Mouse (Mus musculus): ENCODE results near the gene Sostdc1. TPM values are rescaled to one million over a fixed set of nuclear protein-coding genes. Genes with fewer than 3 reads are reported as not detected.

Gene Sostdc1
- polyA plus RNA-seq, 1 experiment from 2014 or later: 3.2 TPM

- WGBS: 57% methylated on average over 4 of the region's 4 CpGs
- ATAC-seq (ENCODE audit: low FRiP score, low TSS enrichment) (0 out of 2 replicates have a peak, but pooled peaks have one; percentile 12), DNase-seq (ENCODE audit: low spot score) (no peak)
- TF ChIP-seq EP300 (optimal IDR thresholded peaks at IDR 0.05) (no peak), CTCF (IDR thresholded peaks at IDR 0.05; ENCODE audit: low read depth) (no peak)
- no peak overlapping the region for H3K4me3 ChIP-seq (ENCODE audit: low read depth, low read length)
- no peak overlapping the region for H3K9ac ChIP-seq (ENCODE audit: low read length)
- H3K9me3 ChIP-seq (ENCODE audit: control insufficient read depth, low read length): no peaks in the 10 kb centered on the region
- H3K4me2 ChIP-seq (replicated peaks; ENCODE audit: low read depth): no peak overlapping the region
- no peaks in the 10 kb centered on the region for H3K27me3 ChIP-seq (ENCODE audit: control insufficient read depth, insufficient read depth, low read length)
- no peak overlapping the region for H3K27ac ChIP-seq (replicated peaks)
- no peaks in the 10 kb centered on the region for H3K36me3 ChIP-seq (ENCODE audit: control insufficient read depth, insufficient read depth, low read length)
- H3K4me1 ChIP-seq (replicated peaks; ENCODE audit: control insufficient read depth, insufficient read depth): no peaks in the 10 kb centered on the region
Observed at GRCm38 (mm10) chr12:36344131-36344530, 30.2 kb downstream of the Sostdc1 start.

- Histone ChIP-seq H3K9me3 (ENCODE audit: control insufficient read depth, low read length) (no peaks in the 10 kb centered on the region), H3K27me3 (ENCODE audit: control insufficient read depth, insufficient read depth, low read length) (no peaks in the 10 kb centered on the region), H3K9ac (ENCODE audit: low read length) (no peak overlapping the region), H3K4me2 (replicated peaks; ENCODE audit: low read depth) (no peak overlapping the region), H3K4me1 (replicated peaks; ENCODE audit: control insufficient read depth, insufficient read depth) (no peaks in the 10 kb centered on the region), H3K4me3 (ENCODE audit: low read depth, low read length) (no peak overlapping the region), H3K27ac (replicated peaks) (no peak overlapping the region), H3K36me3 (ENCODE audit: control insufficient read depth, insufficient read depth, low read length) (no peaks in the 10 kb centered on the region)
- ATAC-seq (ENCODE audit: low FRiP score, low TSS enrichment) (no peak), DNase-seq (ENCODE audit: low spot score) (no peak)
- 86% methylated on average over 3 of the region's 3 CpGs for WGBS
- TF ChIP-seq EP300 (optimal IDR thresholded peaks at IDR 0.05) (no peak), CTCF (IDR thresholded peaks at IDR 0.05; ENCODE audit: low read depth) (no peak)
Observed at GRCm38 (mm10) chr12:36360064-36360463, 46.1 kb downstream of the Sostdc1 start.

GRCm38 (mm10) chr12:36360693-36361092 lies 46.8 kb downstream of the Sostdc1 start:
- Histone ChIP-seq H3K4me1 (replicated peaks; ENCODE audit: control insufficient read depth, insufficient read depth) (no peaks in the 10 kb centered on the region), H3K9me3 (ENCODE audit: control insufficient read depth, low read length) (no peaks in the 10 kb centered on the region)
- WGBS: 92% methylated on average over 5 of the region's 5 CpGs

GRCm38 (mm10) chr12:36364013-36364412 lies 50.1 kb downstream of the Sostdc1 start:
- DNase-seq (ENCODE audit: low spot score): no peak
- H3K27ac ChIP-seq (replicated peaks): no peak overlapping the region
- H3K27me3 ChIP-seq (ENCODE audit: control insufficient read depth, insufficient read depth, low read length): no peaks in the 10 kb centered on the region
- peak; percentile 56; the same call in 1 of the 2 replicates for ATAC-seq (ENCODE audit: low FRiP score, low TSS enrichment)
- H3K4me1 ChIP-seq (replicated peaks; ENCODE audit: control insufficient read depth, insufficient read depth): no peaks in the 10 kb centered on the region
- no peak overlapping the region for H3K9ac ChIP-seq (ENCODE audit: low read length)
- WGBS: 80% methylated on average over 4 of the region's 4 CpGs
- no peak overlapping the region for H3K4me2 ChIP-seq (replicated peaks; ENCODE audit: low read depth)
- TF ChIP-seq CTCF (IDR thresholded peaks at IDR 0.05; ENCODE audit: low read depth): no peak
- TF ChIP-seq EP300 (optimal IDR thresholded peaks at IDR 0.05): no peak
- no peaks in the 10 kb centered on the region for H3K9me3 ChIP-seq (ENCODE audit: control insufficient read depth, low read length)
- H3K4me3 ChIP-seq (ENCODE audit: low read depth, low read length): no peak overlapping the region
- H3K36me3 ChIP-seq (ENCODE audit: control insufficient read depth, insufficient read depth, low read length): no peaks in the 10 kb centered on the region

More at GRCm38 (mm10) chr12:36360693-36361092, 46.8 kb downstream of the Sostdc1 start:
- Histone ChIP-seq H3K9ac (ENCODE audit: low read length) (no peak overlapping the region), H3K4me2 (replicated peaks; ENCODE audit: low read depth) (no peak overlapping the region), H3K4me3 (ENCODE audit: low read depth, low read length) (no peak overlapping the region), H3K36me3 (ENCODE audit: control insufficient read depth, insufficient read depth, low read length) (no peaks in the 10 kb centered on the region), H3K27me3 (ENCODE audit: control insufficient read depth, insufficient read depth, low read length) (no peaks in the 10 kb centered on the region), H3K27ac (replicated peaks) (no peak overlapping the region)
- TF ChIP-seq CTCF (IDR thresholded peaks at IDR 0.05; ENCODE audit: low read depth): no peak
- TF ChIP-seq EP300 (optimal IDR thresholded peaks at IDR 0.05): no peak
- no peak for DNase-seq (ENCODE audit: low spot score)
- no peak for ATAC-seq (ENCODE audit: low FRiP score, low TSS enrichment)

Other genes starting within 250 kb of the Sostdc1 start
- gene Ankmy2, start 157.0 kb upstream of the Sostdc1 start, polyA plus RNA-seq (2015; fragmentation: Nextera tagmentation; extraction: Ambion mirVana): 27.4 and 29.6 TPM in 2 replicates
- gene Bzw2, start 156.1 kb upstream of the Sostdc1 start, polyA plus RNA-seq (2015; fragmentation: Nextera tagmentation; extraction: Ambion mirVana): 117 and 122 TPM in 2 replicates
- not detected in 2 replicates for gene Lrrc72, start 60.7 kb upstream of the Sostdc1 start, polyA plus RNA-seq (2015; fragmentation: Nextera tagmentation; extraction: Ambion mirVana)
- gene Ispd, start 67.3 kb downstream of the Sostdc1 start, polyA plus RNA-seq (2015; fragmentation: Nextera tagmentation; extraction: Ambion mirVana): 4.1 and 4.8 TPM in 2 replicates
- gene D630036H23Rik, start 68.0 kb downstream of the Sostdc1 start, polyA plus RNA-seq (2015; fragmentation: Nextera tagmentation; extraction: Ambion mirVana): 3.1 and 3.7 TPM in 2 replicates